Mouse (Mus musculus) olfactory bulb, adult 2 months (tissue): ENCODE results near the gene Cox5b.

Experiments
- CTCF ChIP-seq: fragments of 200-500 bp; IDR thresholded peaks from 2 replicates; pipeline ENCODE4 v1.5.1; 2012; ENCODE audit warnings: low read depth, mild to moderate bottlenecking, low read length, moderate library complexity; ENCODE audit not compliant: insufficient read depth
- POLR2A ChIP-seq: fragments of 200-500 bp; IDR thresholded peaks from 2 replicates; pipeline ENCODE4 v1.6.1; 2012; ENCODE audit warnings: mild to moderate bottlenecking, low read depth, low read length, moderate library complexity; ENCODE audit not compliant: insufficient read depth

- TF ChIP-seq POLR2A (peak; percentile 92), CTCF (no peak)
Measured at GRCm38 (mm10) chr1:36709854-36710280, 18.6 kb downstream of the Cox5b start, which contains the start of gene 4933424G06Rik.
